Mouse (Mus musculus) lung, postnatal 0 days (tissue): Measurements from ENCODE around the gene Enox1.

ENCODE experiments used
- CTCF ChIP-seq: IDR thresholded peaks from 2 replicates; pipeline ENCODE4 v1.5.1; 2016; ENCODE audit warnings: antibody characterized with exemption, mild to moderate bottlenecking
- EP300 ChIP-seq: IDR thresholded peaks from 2 replicates; pipeline ENCODE4 v1.6.1; 2016; ENCODE audit warnings: antibody characterized with exemption, mild to moderate bottlenecking, control low read depth

DNA sequence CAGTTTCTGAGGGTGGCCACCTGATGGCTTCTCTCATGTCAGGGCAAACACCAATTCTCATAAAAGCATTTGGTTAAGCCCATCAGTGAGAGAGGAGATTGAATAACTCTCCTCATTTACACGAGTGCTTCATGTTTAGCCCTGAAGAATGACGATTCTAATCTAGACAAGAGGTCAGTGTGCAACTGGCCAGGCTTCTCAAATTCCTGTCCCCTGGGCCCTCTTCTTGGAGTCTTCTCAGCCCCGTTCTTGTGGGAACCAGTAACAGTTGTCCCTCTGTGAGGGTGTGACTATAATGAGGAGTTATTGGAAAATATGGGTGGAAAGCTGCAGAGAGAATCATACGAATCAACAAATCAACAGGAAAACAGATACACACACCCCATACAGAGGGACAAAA, 103.5 kb downstream of the Enox1 start:
- no peak for TF ChIP-seq EP300
- no peak for TF ChIP-seq CTCF
